Mouse (Mus musculus): ENCODE results near the gene Zfp867.

- peak; percentile 42 for TF ChIP-seq CTCF (IDR thresholded peaks at IDR 0.05; ENCODE audit: low read depth)
- no peak for TF ChIP-seq EP300 (IDR thresholded peaks at IDR 0.05; ENCODE audit: low read depth)
Measured at GRCm38 (mm10) chr11:59443102-59443501, 29.2 kb downstream of the Zfp867 start.
